Mouse (Mus musculus) lung, embryonic 15.5 days (tissue): Measurements from ENCODE around the gene Mrpl23. TPM values are rescaled to one million over a fixed set of nuclear protein-coding genes. Genes with fewer than 3 reads are reported as not detected.
A peak's percentile ranks its signal among the peaks of the same experiment; 100 is the strongest.

Experiments used
- ATAC-seq: fragments of 200-750 bp; cut with Nextera tagmentation; 2 replicates; pipeline ENCODE4 v1.8.0; 2017; ENCODE audit warnings: moderate number of reproducible peaks, borderline replicate concordance; ENCODE audit not compliant: low FRiP score, low TSS enrichment; ENCODE audit errors: extremely low read depth
- H3K27ac ChIP-seq: fragments of 300-500 bp; sonication (generic); 2 replicates; pipeline ENCODE4 v1.5.1; 2015; ENCODE audit warnings: moderate library complexity, mild to moderate bottlenecking, inconsistent platforms
- H3K27me3 ChIP-seq: fragments of 300-500 bp; sonication (generic); 2 replicates; pipeline ENCODE4 v1.6.1; 2015; ENCODE audit warnings: inconsistent platforms
- H3K36me3 ChIP-seq: fragments of 300-500 bp; sonication (generic); 2 replicates; pipeline ENCODE4 v1.6.1; 2015; ENCODE audit warnings: inconsistent platforms
- H3K4me1 ChIP-seq: fragments of 300-500 bp; sonication (generic); 2 replicates; pipeline ENCODE4 v1.6.1; 2015; ENCODE audit warnings: inconsistent platforms
- H3K4me2 ChIP-seq: fragments of 300-500 bp; sonication (generic); 2 replicates; pipeline ENCODE4 v1.6.1; 2015; ENCODE audit warnings: inconsistent platforms, mild to moderate bottlenecking, moderate library complexity
- H3K4me3 ChIP-seq: fragments of 300-500 bp; sonication (generic); 2 replicates; pipeline ENCODE4 v1.5.1; 2015; ENCODE audit warnings: mild to moderate bottlenecking, inconsistent platforms
- H3K9ac ChIP-seq: fragments of 300-500 bp; sonication (generic); 2 replicates; pipeline ENCODE4 v1.6.1; 2015; ENCODE audit warnings: inconsistent platforms
- H3K9me3 ChIP-seq: fragments of 300-500 bp; sonication (generic); 2 replicates; pipeline ENCODE4 v1.6.1; 2016; ENCODE audit warnings: inconsistent platforms
- WGBS: fragments of 180-500 bp; shearing (Covaris S2); methylation state at CpG from one replicate; pipeline ENCODE4 v1.1.7; 2015; 5-methylcytosine and 5-hydroxymethylcytosine counted together
- polyA plus RNA-seq: library from polyadenylated mRNA; unstranded; fragments of >200 nt; fragmentation: Nextera tagmentation; extraction: Ambion mirVana; gene quantifications from 2 replicates; pipeline ENCODE4 v1.2.1, GENCODE M21; 2015

Mrpl23 gene
- polyA plus RNA-seq, result 22.8 and 28.3 TPM in 2 replicates

GRCm38 (mm10) chr7:142532671-142533058 lies at the start of gene Mrpl23:
TSS of gene Mrpl23 (plus strand) at chr7:142532686.
- WGBS, result 4% methylated on average over 17 of the region's 17 CpGs
- Histone ChIP-seq H3K4me1 (peaks cover 60% of the 10 kb centered on the region), H3K27me3 (no peaks in the 10 kb centered on the region), H3K9me3 (no peaks in the 10 kb centered on the region), H3K4me3 (peak within 1 kb of the TSS; percentile 58), H3K36me3 (peaks cover 3% of the 10 kb centered on the region; the same call in 1 of the 2 replicates), H3K27ac (peak within 1 kb of the TSS; percentile 93), H3K4me2 (peak within 1 kb of the TSS; percentile 63), H3K9ac (peak within 1 kb of the TSS; percentile 68)
- ATAC-seq, result peak; percentile 63

DNA sequence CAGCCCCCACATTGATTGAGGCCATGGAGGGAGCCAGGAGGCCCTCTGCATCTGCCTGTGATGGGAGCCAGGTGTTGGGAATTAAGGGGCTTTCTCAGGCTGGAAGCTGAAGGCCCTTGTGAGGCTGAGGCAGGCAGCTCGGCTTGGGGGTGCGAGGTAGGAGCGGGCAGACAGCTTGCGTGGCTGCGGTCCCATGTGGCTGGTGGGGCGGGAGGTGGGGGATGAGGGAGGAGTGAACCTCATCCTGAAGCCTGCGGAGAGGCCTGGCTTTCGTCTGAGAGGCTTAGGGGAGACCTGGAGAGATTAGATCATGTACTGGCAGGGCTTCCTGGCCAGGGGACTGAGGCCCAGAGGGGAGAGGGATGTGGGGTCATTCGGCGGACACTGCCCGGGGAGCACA lies 49.4 kb upstream of the Mrpl23 start:
- Histone ChIP-seq H3K27ac (peak overlapping the region; percentile 97), H3K4me3 (no peak overlapping the region), H3K27me3 (no peaks in the 10 kb centered on the region), H3K36me3 (peaks cover 11% of the 10 kb centered on the region; the same call in 1 of the 2 replicates), H3K4me1 (peaks cover 49% of the 10 kb centered on the region), H3K4me2 (no peak overlapping the region), H3K9ac (no peak overlapping the region), H3K9me3 (no peaks in the 10 kb centered on the region)
- 31% methylated on average over 11 of the region's 11 CpGs for WGBS
- no peak for ATAC-seq

DNA sequence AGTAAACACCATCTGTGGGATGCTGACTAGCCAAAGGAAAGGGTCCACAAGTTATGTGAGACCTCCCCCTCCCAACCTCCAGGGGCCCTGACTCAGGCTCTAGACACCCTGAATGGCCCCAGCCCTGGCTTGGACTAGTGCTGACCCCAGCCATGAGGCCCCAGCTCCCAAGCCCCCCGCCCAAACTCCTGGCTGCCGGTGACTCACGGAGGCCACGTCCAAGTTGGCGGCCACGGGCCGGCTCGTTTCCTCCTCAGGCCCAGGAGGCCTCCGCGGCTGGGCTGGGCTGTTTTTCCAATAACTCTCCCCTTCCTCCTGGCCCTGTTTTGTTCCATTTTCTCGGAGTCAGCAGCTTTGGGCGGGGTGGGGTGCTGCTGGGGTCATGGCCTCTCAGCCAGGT lies 47.7 kb upstream of the Mrpl23 start:
- Histone ChIP-seq H3K27me3 (no peaks in the 10 kb centered on the region), H3K36me3 (peaks cover 26% of the 10 kb centered on the region), H3K4me3 (no peak overlapping the region), H3K4me1 (peaks cover 49% of the 10 kb centered on the region), H3K9ac (no peak overlapping the region), H3K27ac (peak overlapping the region; percentile 65), H3K4me2 (no peak overlapping the region), H3K9me3 (no peaks in the 10 kb centered on the region)
- ATAC-seq, result no peak
- WGBS, result 69% methylated on average over 12 of the region's 12 CpGs

GRCm38 (mm10) chr7:142486751-142487162 lies 45.7 kb upstream of the Mrpl23 start:
- H3K4me3 ChIP-seq, result no peak overlapping the region
- peaks cover 30% of the 10 kb centered on the region for H3K4me1 ChIP-seq
- WGBS, result 54% methylated on average over 8 of the region's 8 CpGs
- H3K27me3 ChIP-seq, result no peaks in the 10 kb centered on the region
- H3K36me3 ChIP-seq, result peaks cover 43% of the 10 kb centered on the region
- ATAC-seq, result no peak
- no peaks in the 10 kb centered on the region for H3K9me3 ChIP-seq
- no peak overlapping the region; the same call in 1 of the 2 replicates for H3K9ac ChIP-seq
- H3K27ac ChIP-seq, result peak overlapping the region; percentile 65
- H3K4me2 ChIP-seq, result no peak overlapping the region

GRCm38 (mm10) chr7:142487341-142487859 lies 45.1 kb upstream of the Mrpl23 start:
- H3K27ac ChIP-seq, result peak overlapping the region; percentile 65
- peak; percentile 66 for ATAC-seq
- H3K9ac ChIP-seq, result peak overlapping the region; percentile 16; the same call in 1 of the 2 replicates
- no peaks in the 10 kb centered on the region for H3K9me3 ChIP-seq
- no peaks in the 10 kb centered on the region for H3K27me3 ChIP-seq
- peaks cover 46% of the 10 kb centered on the region for H3K36me3 ChIP-seq
- 23% methylated on average over 9 of the region's 9 CpGs for WGBS
- H3K4me2 ChIP-seq, result peak overlapping the region; percentile 23; the same call in 1 of the 2 replicates
- H3K4me1 ChIP-seq, result peaks cover 24% of the 10 kb centered on the region
- H3K4me3 ChIP-seq, result no peak overlapping the region

DNA sequence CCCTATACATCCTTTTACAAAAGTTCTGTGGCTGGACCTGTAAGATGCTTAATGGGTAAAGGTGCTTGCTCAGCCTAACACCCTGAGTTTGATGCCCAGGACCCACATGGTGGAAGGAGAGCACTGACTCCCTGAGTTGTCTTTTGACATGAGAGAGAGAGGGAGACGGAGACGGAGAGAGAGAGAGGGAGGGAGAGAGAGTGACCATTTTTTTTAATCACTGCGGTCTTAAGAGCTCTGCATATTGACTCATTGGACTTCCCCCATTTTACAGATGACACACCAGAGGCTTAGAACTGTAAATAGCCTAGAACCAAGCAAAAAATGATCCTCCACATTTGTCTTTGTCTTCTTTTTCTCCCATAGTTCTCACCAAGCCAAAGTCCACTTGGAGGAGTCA lies 44.4 kb upstream of the Mrpl23 start:
- no peak overlapping the region for H3K9ac ChIP-seq
- no peaks in the 10 kb centered on the region for H3K27me3 ChIP-seq
- no peaks in the 10 kb centered on the region for H3K9me3 ChIP-seq
- peaks cover 18% of the 10 kb centered on the region for H3K4me1 ChIP-seq
- H3K36me3 ChIP-seq, result peaks cover 46% of the 10 kb centered on the region
- no peak overlapping the region for H3K4me2 ChIP-seq
- peak overlapping the region; percentile 65; the same call in 1 of the 2 replicates for H3K27ac ChIP-seq
- 51% methylated on average over 3 of the region's 3 CpGs for WGBS
- no peak for ATAC-seq
- no peak overlapping the region for H3K4me3 ChIP-seq

DNA sequence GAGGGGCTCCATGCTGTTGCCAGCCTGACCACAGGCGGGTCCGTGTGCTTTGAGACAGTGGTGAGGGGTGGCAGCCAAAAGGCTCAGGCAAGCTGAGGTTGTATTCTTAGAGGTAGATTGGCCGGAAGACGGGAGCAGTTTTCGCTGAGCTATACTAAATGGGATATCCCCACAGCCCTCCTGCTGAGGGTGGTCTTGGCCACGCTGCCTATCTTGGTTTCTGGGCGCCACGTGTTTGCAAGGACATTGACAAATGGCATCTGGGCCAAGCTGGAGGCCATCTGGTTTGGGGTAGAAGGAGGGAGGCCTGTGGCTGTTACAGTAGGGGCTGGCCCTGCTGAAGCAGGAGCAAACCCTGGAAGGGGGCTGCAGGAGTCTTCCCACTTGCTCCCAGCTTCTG lies 39.0 kb upstream of the Mrpl23 start:
- WGBS, result 55% methylated on average over 8 of the region's 8 CpGs
- H3K4me3 ChIP-seq, result no peak overlapping the region
- no peak overlapping the region for H3K9ac ChIP-seq
- H3K27ac ChIP-seq, result no peak overlapping the region
- no peak for ATAC-seq
- H3K27me3 ChIP-seq, result no peaks in the 10 kb centered on the region
- no peaks in the 10 kb centered on the region for H3K4me1 ChIP-seq
- H3K4me2 ChIP-seq, result no peak overlapping the region
- no peaks in the 10 kb centered on the region for H3K9me3 ChIP-seq
- peaks cover 42% of the 10 kb centered on the region for H3K36me3 ChIP-seq

GRCm38 (mm10) chr7:142496158-142496557 lies 36.3 kb upstream of the Mrpl23 start:
- H3K4me1 ChIP-seq, result peaks cover 7% of the 10 kb centered on the region; the same call in 1 of the 2 replicates
- H3K4me3 ChIP-seq, result no peak overlapping the region
- H3K4me2 ChIP-seq, result no peak overlapping the region
- ATAC-seq, result no peak
- H3K9ac ChIP-seq, result no peak overlapping the region
- H3K36me3 ChIP-seq, result peaks cover 17% of the 10 kb centered on the region
- WGBS, result 79% methylated on average over 3 of the region's 3 CpGs
- H3K27ac ChIP-seq, result no peak overlapping the region
- H3K9me3 ChIP-seq, result no peaks in the 10 kb centered on the region
- no peaks in the 10 kb centered on the region for H3K27me3 ChIP-seq

- 88% methylated on average over 5 of the region's 5 CpGs for WGBS
- no peak overlapping the region for H3K4me3 ChIP-seq
- no peak overlapping the region for H3K9ac ChIP-seq
- peaks cover 12% of the 10 kb centered on the region; the same call in 1 of the 2 replicates for H3K36me3 ChIP-seq
- H3K4me2 ChIP-seq, result no peak overlapping the region
- peaks cover 7% of the 10 kb centered on the region; the same call in 1 of the 2 replicates for H3K4me1 ChIP-seq
- H3K9me3 ChIP-seq, result no peaks in the 10 kb centered on the region
- no peak overlapping the region for H3K27ac ChIP-seq
- no peaks in the 10 kb centered on the region for H3K27me3 ChIP-seq
- ATAC-seq, result no peak
Measured at GRCm38 (mm10) chr7:142496800-142497199, 35.7 kb upstream of the Mrpl23 start.

DNA sequence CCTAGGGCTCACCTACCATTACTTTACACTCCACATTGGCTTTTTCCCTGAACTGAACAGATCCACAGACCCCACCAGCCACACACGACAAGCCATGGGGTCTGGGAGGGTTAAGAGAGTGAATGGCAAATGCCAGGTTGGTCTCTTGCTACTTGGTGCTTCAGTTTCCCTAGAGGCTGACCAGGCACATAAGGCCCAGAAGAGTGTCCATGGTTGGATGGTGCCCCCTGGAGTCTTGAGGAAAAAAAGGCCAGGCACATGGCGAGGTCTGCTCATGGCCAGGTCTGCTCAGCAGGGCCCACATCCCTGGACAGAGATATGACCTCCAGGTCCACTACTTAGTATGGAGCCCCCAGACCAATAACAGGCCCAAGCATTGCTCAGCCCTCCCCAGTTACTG lies 34.7 kb upstream of the Mrpl23 start:
- WGBS, result 91% methylated on average over 2 of the region's 2 CpGs
- no peak overlapping the region for H3K4me2 ChIP-seq
- no peak overlapping the region for H3K9ac ChIP-seq
- peaks cover 7% of the 10 kb centered on the region; the same call in 1 of the 2 replicates for H3K4me1 ChIP-seq
- peaks cover 10% of the 10 kb centered on the region; the same call in 1 of the 2 replicates for H3K36me3 ChIP-seq
- H3K4me3 ChIP-seq, result no peak overlapping the region
- no peaks in the 10 kb centered on the region for H3K9me3 ChIP-seq
- H3K27me3 ChIP-seq, result no peaks in the 10 kb centered on the region
- peak; percentile 36; the same call in 1 of the 2 replicates for ATAC-seq
- H3K27ac ChIP-seq, result no peak overlapping the region

- H3K4me3 ChIP-seq, result no peak within 1 kb of the TSS
- peaks cover 10% of the 10 kb centered on the region; the same call in 1 of the 2 replicates for H3K36me3 ChIP-seq
- no peaks in the 10 kb centered on the region for H3K27me3 ChIP-seq
- H3K4me1 ChIP-seq, result peaks cover 7% of the 10 kb centered on the region; the same call in 1 of the 2 replicates
- H3K9me3 ChIP-seq, result no peaks in the 10 kb centered on the region
- ATAC-seq, result no peak
- 90% methylated on average over 2 of the region's 2 CpGs for WGBS
- H3K4me2 ChIP-seq, result no peak within 1 kb of the TSS
- H3K9ac ChIP-seq, result no peak within 1 kb of the TSS
- H3K27ac ChIP-seq, result peak within 1 kb of the TSS; percentile 44
Measured at GRCm38 (mm10) chr7:142498575-142498974, 33.9 kb upstream of the Mrpl23 start, which contains the start of gene Tnnt3. TSS of gene Tnnt3 (plus strand) at chr7:142498836.

- H3K4me1 ChIP-seq, result peaks cover 7% of the 10 kb centered on the region; the same call in 1 of the 2 replicates
- no peaks in the 10 kb centered on the region for H3K27me3 ChIP-seq
- peak overlapping the region; percentile 44 for H3K27ac ChIP-seq
- H3K4me2 ChIP-seq, result no peak overlapping the region
- ATAC-seq, result no peak
- H3K36me3 ChIP-seq, result peaks cover 6% of the 10 kb centered on the region; the same call in 1 of the 2 replicates
- H3K9ac ChIP-seq, result no peak overlapping the region
- H3K9me3 ChIP-seq, result no peaks in the 10 kb centered on the region
- 39% methylated on average over 5 of the region's 5 CpGs for WGBS
- no peak overlapping the region for H3K4me3 ChIP-seq
Measured at GRCm38 (mm10) chr7:142499010-142499721, 33.3 kb upstream of the Mrpl23 start.
